Mouse (Mus musculus): ENCODE results near the gene Atp1a1.

DNA sequence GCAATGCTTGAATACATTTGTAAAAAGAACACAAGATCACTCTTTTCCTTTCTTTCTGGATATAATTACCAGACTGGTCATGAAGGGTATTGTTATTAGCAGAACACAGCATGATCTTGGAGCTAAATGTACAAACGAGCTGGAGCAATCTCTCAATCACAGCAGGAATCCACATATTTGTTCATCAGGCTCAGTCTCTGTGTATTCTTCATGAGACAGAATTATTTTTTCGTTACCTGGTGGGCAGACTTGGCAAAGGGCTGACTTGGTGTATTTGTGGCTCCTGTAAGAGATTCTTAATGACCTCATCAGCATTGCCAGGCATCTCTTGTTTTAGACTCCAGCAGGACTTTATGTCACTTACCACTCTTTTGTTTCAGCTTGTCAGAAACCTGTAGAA, 31.6 kb upstream of the Atp1a1 start:
- TF ChIP-seq CTCF (IDR thresholded peaks at IDR 0.05; ENCODE audit: insufficient read depth, low read depth, low read length) (no peak), POLR2A (IDR thresholded peaks at IDR 0.05; ENCODE audit: insufficient read depth, low read depth, low read length) (no peak)
